Mouse (Mus musculus) bone marrow macrophage, adult 2 months (primary cell): ENCODE data around the gene Glipr1l3. TPM values are rescaled to one million over a fixed set of nuclear protein-coding genes. Genes with fewer than 3 reads are reported as not detected.
"Not testable (repeated sequence)": the region's sequence is repeated elsewhere in the genome, so short reads cannot be mapped to it uniquely, and the experiment has no call there.

Source experiments
- H3K27ac ChIP-seq: 2 replicates; pipeline ENCODE4 v1.5.1; 2012; ENCODE audit warnings: low read depth, low read length; ENCODE audit not compliant: insufficient read depth
- H3K4me1 ChIP-seq: 2 replicates; pipeline ENCODE4 v1.6.1; 2012; ENCODE audit warnings: low read length; ENCODE audit not compliant: control insufficient read depth, insufficient read depth
- H3K4me3 ChIP-seq: 2 replicates; pipeline ENCODE4 v1.5.1; 2012; ENCODE audit warnings: mild to moderate bottlenecking, low read length, moderate library complexity; ENCODE audit not compliant: insufficient read depth
- CTCF ChIP-seq: IDR thresholded peaks from 2 replicates; pipeline ENCODE4 v1.5.1; 2012; ENCODE audit warnings: low read depth, mild to moderate bottlenecking, low read length, moderate library complexity
- POLR2A ChIP-seq: IDR thresholded peaks from 2 replicates; pipeline ENCODE4 v1.6.1; 2012; ENCODE audit warnings: mild to moderate bottlenecking, low read depth, low read length, borderline replicate concordance
- polyA plus RNA-seq: library from polyadenylated mRNA; stranded (reverse); fragments of >200 nt; gene quantifications from 2 replicates; pipeline ENCODE4 v1.2.4, GENCODE M21; 2012; ENCODE audit not compliant: missing spikeins, insufficient read depth, insufficient read length

Gene Glipr1l3
- polyA plus RNA-seq, 1 experiment = not detected

GRCm38 (mm10) chr10:112110401-112110800 is 49.7 kb downstream of the Glipr1l3 start:
- Histone ChIP-seq H3K4me1 (no peaks in the 10 kb centered on the region), H3K27ac (no peak overlapping the region), H3K4me3 (no peak overlapping the region)
- TF ChIP-seq CTCF (no peak), POLR2A (no peak)

DNA sequence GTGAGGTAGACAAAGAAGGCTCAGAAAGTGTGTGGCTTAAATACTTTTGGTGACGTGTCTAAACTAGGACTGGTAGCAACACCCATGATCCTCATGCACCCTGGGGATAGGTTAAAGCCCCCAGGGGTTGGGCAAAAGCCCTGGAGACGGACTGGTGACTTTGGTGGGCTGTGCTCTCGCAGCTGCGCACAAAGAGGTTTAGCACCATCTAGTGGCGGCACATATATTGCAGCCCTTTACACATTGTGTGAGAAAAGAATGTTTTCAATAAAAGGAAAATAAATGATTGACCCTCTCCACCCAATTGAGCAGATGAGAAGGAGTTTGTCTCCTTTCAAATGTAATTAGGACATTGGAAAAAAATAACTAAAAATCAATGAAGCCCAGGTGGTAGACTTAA is 54.3 kb downstream of the Glipr1l3 start:
- H3K4me3 ChIP-seq, H3K4me1 ChIP-seq, H3K27ac ChIP-seq: not testable (repeated sequence)
- TF ChIP-seq CTCF = peak; percentile 56

Other genes starting within 250 kb of the Glipr1l3 start
- 16.8 and 19.4 TPM in 2 replicates for gene Krr1, start 187.7 kb downstream of the Glipr1l3 start, polyA plus RNA-seq
- 788 and 790 TPM in 2 replicates for gene Glipr1, start 157.7 kb downstream of the Glipr1l3 start, polyA plus RNA-seq
- not detected in 2 replicates for gene Glipr1l1, start 100.1 kb downstream of the Glipr1l3 start, polyA plus RNA-seq
- not detected in 2 replicates for gene Glipr1l2, start 77.0 kb downstream of the Glipr1l3 start, polyA plus RNA-seq
- not detected in 2 replicates for gene Caps2, start 3.3 kb upstream of the Glipr1l3 start, polyA plus RNA-seq
- gene Kcnc2, start 110.8 kb upstream of the Glipr1l3 start, polyA plus RNA-seq = not detected in 2 replicates